12 mouse cellular contexts compared by ENCODE assay signal in genomic region chr10:93749267-93750192, GRCm38 (mm10).
DNase-seq lines count a peak whose midpoint lies in the region; ATAC-seq lines count a peak whose summit lies in the region.
"Had no signal": no experiment of that assay in that cellular context is flagged by ENCODE, and none has a peak within 500 bp of the region (broad histone marks: within the 10 kb centered on the region; RNA-seq: fewer than 3 reads in every experiment).

No protein-coding gene starts in this region.

- intact Hi-C loops in left cerebral cortex, postnatal 36 days (cut with DNase I), result no loop called here

- no peak overlapping the region for H3K27ac ChIP-seq in heart, embryonic 11.5 days (ENCODE audit: low read depth, low read length)
- peak overlapping the region; percentile 41 for H3K27ac ChIP-seq in brown adipose tissue, adult 24 weeks (replicated peaks; ENCODE audit: low read depth, low read length)
- H3K27ac ChIP-seq in lung, embryonic 16.5 days (ENCODE audit: low read length), result no peak overlapping the region
- H3K27ac ChIP-seq in midbrain, embryonic 10.5 days (replicated peaks), result no peak overlapping the region
- H3K27ac ChIP-seq: heart, embryonic 15.5 days; liver, embryonic 15.5 days; stomach, embryonic 15.5 days had no signal

- H3K4me1 ChIP-seq in heart, embryonic 11.5 days (ENCODE audit: control insufficient read depth, insufficient read depth, low read length), result no peaks in the 10 kb centered on the region
- no peaks in the 10 kb centered on the region for H3K4me1 ChIP-seq in brown adipose tissue, adult 24 weeks (ENCODE audit: control insufficient read depth, insufficient read depth, insufficient read length, low read length)
- peaks cover 6% of the 10 kb centered on the region; the same call in 1 of the 2 replicates for H3K4me1 ChIP-seq in lung, embryonic 16.5 days (replicated peaks; ENCODE audit: control insufficient read depth, insufficient read depth, low read length)
- H3K4me1 ChIP-seq in midbrain, embryonic 10.5 days, result peaks cover 13% of the 10 kb centered on the region
- H3K4me1 ChIP-seq: heart, embryonic 15.5 days; stomach, embryonic 15.5 days had no signal

- WGBS in heart, embryonic 11.5 days (ENCODE audit: insufficient replicate concordance), result 61% methylated on average over 21 of the region's 21 CpGs
- 27% methylated on average over 21 of the region's 21 CpGs for WGBS in lung, embryonic 16.5 days
- 85% methylated on average over 21 of the region's 21 CpGs for WGBS in midbrain, embryonic 10.5 days

- H3K9me3 ChIP-seq in heart, embryonic 11.5 days (replicated peaks; ENCODE audit: control insufficient read depth, low read length), result no peaks in the 10 kb centered on the region
- no peaks in the 10 kb centered on the region for H3K9me3 ChIP-seq in lung, embryonic 16.5 days (ENCODE audit: control insufficient read depth, low read length)
- no peaks in the 10 kb centered on the region for H3K9me3 ChIP-seq in midbrain, embryonic 10.5 days (replicated peaks)
- H3K9me3 ChIP-seq: heart, embryonic 15.5 days; liver, embryonic 15.5 days; stomach, embryonic 15.5 days had no signal

- peak; percentile 96 for DNase-seq in heart, adult 11 months
- peak; percentile 41 for DNase-seq in 3134 (ENCODE audit: extremely low read depth, insufficient read length, low spot score)
- no peak for DNase-seq in left cerebral cortex, postnatal 36 days (ENCODE audit: low spot score in 2 of 2)
- DNase-seq in layer of hippocampus, postnatal 14 days (ENCODE audit: low spot score in 2 of 2), result no peak
- DNase-seq in midbrain, embryonic 10.5 days (ENCODE audit: low spot score), result no peak
- DNase-seq: kidney, adult 8-10 months had no signal

- H3K4me3 ChIP-seq in heart, embryonic 11.5 days (ENCODE audit: low read depth, low read length), result no peak overlapping the region
- H3K4me3 ChIP-seq in brown adipose tissue, adult 24 weeks (ENCODE audit: insufficient read depth, low read depth, low read length), result no peak overlapping the region
- H3K4me3 ChIP-seq in lung, embryonic 16.5 days (ENCODE audit: low read length), result no peak overlapping the region
- H3K4me3 ChIP-seq in midbrain, embryonic 10.5 days, result no peak overlapping the region
- H3K4me3 ChIP-seq: heart, embryonic 15.5 days; liver, embryonic 15.5 days; stomach, embryonic 15.5 days had no signal

- no peaks in the 10 kb centered on the region for H3K27me3 ChIP-seq in heart, embryonic 11.5 days (ENCODE audit: control insufficient read depth, insufficient read depth, low read length)
- no peaks in the 10 kb centered on the region for H3K27me3 ChIP-seq in lung, embryonic 16.5 days (ENCODE audit: control insufficient read depth, insufficient read depth, low read depth, low read length)
- no peaks in the 10 kb centered on the region for H3K27me3 ChIP-seq in midbrain, embryonic 10.5 days (ENCODE audit: low read depth, poor library complexity, severe bottlenecking)
- H3K27me3 ChIP-seq: heart, embryonic 15.5 days; liver, embryonic 15.5 days; stomach, embryonic 15.5 days had no signal

- H3K9ac ChIP-seq in heart, embryonic 11.5 days (ENCODE audit: low read depth, low read length), result no peak overlapping the region
- no peak overlapping the region for H3K9ac ChIP-seq in lung, embryonic 16.5 days (ENCODE audit: low read length)
- H3K9ac ChIP-seq: heart, embryonic 15.5 days; liver, embryonic 15.5 days; stomach, embryonic 15.5 days had no signal

- no peaks in the 10 kb centered on the region for H3K36me3 ChIP-seq in heart, embryonic 11.5 days (ENCODE audit: control insufficient read depth, insufficient read depth, low read length)
- no peaks in the 10 kb centered on the region for H3K36me3 ChIP-seq in lung, embryonic 16.5 days (ENCODE audit: control insufficient read depth, insufficient read depth, low read length)
- no peaks in the 10 kb centered on the region for H3K36me3 ChIP-seq in midbrain, embryonic 10.5 days
- H3K36me3 ChIP-seq: heart, embryonic 15.5 days; liver, embryonic 15.5 days; stomach, embryonic 15.5 days had no signal

- no peak for ATAC-seq in heart, embryonic 11.5 days (replicated peaks; ENCODE audit: insufficient number of reproducible peaks, low FRiP score, low TSS enrichment)
- peak; percentile 64 for ATAC-seq in lung, embryonic 16.5 days (ENCODE audit: low read depth)

- no peak overlapping the region for H3K4me2 ChIP-seq in heart, embryonic 11.5 days
- H3K4me2 ChIP-seq in lung, embryonic 16.5 days (ENCODE audit: low read depth, low read length), result peak overlapping the region; percentile 30; the same call in 1 of the 2 replicates
- H3K4me2 ChIP-seq: heart, embryonic 15.5 days; liver, embryonic 15.5 days; stomach, embryonic 15.5 days had no signal

Comparison
In these comparisons a context has a peak if more than half of its experiments do, and no peak if none do; other contexts are left out.
1. DNase-seq: peak in heart, adult 11 months (single experiment) and 3134 (single experiment); none in left cerebral cortex, postnatal 36 days (0 of 2), layer of hippocampus, postnatal 14 days (0 of 2) and midbrain, embryonic 10.5 days (single experiment).